Mouse (Mus musculus) limb, embryonic 14.5 days (tissue): ENCODE measurements around the gene Hoxb3. TPM values are rescaled to one million over a fixed set of nuclear protein-coding genes. Genes with fewer than 3 reads are reported as not detected.
A peak's percentile ranks its signal among the peaks of the same experiment; 100 is the strongest.

Source experiments
- ATAC-seq: fragments of 200-750 bp; cut with Nextera tagmentation; 2 replicates; pipeline ENCODE4 v1.8.0; 2017; ENCODE audit warnings: low read depth, moderate number of reproducible peaks, moderate TSS enrichment; ENCODE audit not compliant: low FRiP score
- DNase-seq: peaks from one replicate; pipeline ENCODE4 v3.0.0-alpha.2; 2015; ENCODE audit warnings: low spot score
- H3K27ac ChIP-seq: fragments of 300-500 bp; sonication (generic); replicated peaks from 2 replicates; pipeline ENCODE4 v1.5.1; 2014; ENCODE audit warnings: low read depth, mild to moderate bottlenecking, low read length, moderate library complexity, mixed read lengths
- H3K27me3 ChIP-seq: fragments of 300-500 bp; sonication (generic); 2 replicates; pipeline ENCODE4 v1.6.1; 2014; ENCODE audit warnings: low read length, mixed read lengths; ENCODE audit not compliant: control insufficient read depth, insufficient read depth
- H3K36me3 ChIP-seq: fragments of 300-500 bp; sonication (generic); 2 replicates; pipeline ENCODE4 v1.6.1; 2014; ENCODE audit warnings: mild to moderate bottlenecking, low read length, moderate library complexity, mixed read lengths; ENCODE audit not compliant: control insufficient read depth, insufficient read depth
- H3K4me1 ChIP-seq: fragments of 300-500 bp; sonication (generic); 2 replicates; pipeline ENCODE4 v1.6.1; 2014; ENCODE audit warnings: antibody characterized with exemption, low read length, mixed read lengths; ENCODE audit not compliant: control insufficient read depth, insufficient read depth
- H3K4me2 ChIP-seq: fragments of 300-500 bp; sonication (generic); replicated peaks from 2 replicates; pipeline ENCODE4 v1.6.1; 2014; ENCODE audit warnings: low read depth, mild to moderate bottlenecking, low read length, moderate library complexity; ENCODE audit not compliant: severe bottlenecking
- H3K4me3 ChIP-seq: fragments of 300-500 bp; sonication (generic); replicated peaks from 2 replicates; pipeline ENCODE4 v1.5.1; 2014; ENCODE audit warnings: low read length
- H3K9ac ChIP-seq: fragments of 300-500 bp; sonication (generic); 2 replicates; pipeline ENCODE4 v1.6.1; 2014; ENCODE audit warnings: mild to moderate bottlenecking, low read depth, low read length, moderate library complexity; ENCODE audit not compliant: severe bottlenecking
- H3K9me3 ChIP-seq: fragments of 300-500 bp; sonication (generic); 2 replicates; pipeline ENCODE4 v1.6.1; 2016; ENCODE audit warnings: low read length; ENCODE audit not compliant: control insufficient read depth
- POLR2A ChIP-seq: fragments of 200-500 bp; IDR thresholded peaks from 2 replicates; pipeline ENCODE4 v1.8.0; 2012; ENCODE audit warnings: inconsistent platforms, mild to moderate bottlenecking, moderate library complexity, borderline replicate concordance; ENCODE audit not compliant: insufficient read depth, insufficient read length; ENCODE audit errors: extremely low read depth
- WGBS: fragments of 180-500 bp; shearing (Covaris S2); extraction: QIAGEN DNeasy Blood & Tissue Kit; methylation state at CpG from one replicate; pipeline ENCODE4 v1.1.7; 2014; 5-methylcytosine and 5-hydroxymethylcytosine counted together
- polyA plus RNA-seq, 2 experiments: library from polyadenylated mRNA; depleted of rRNA in 1 of 2; stranded (reverse) in 1 of 2; unstranded in 1 of 2; fragments of >200 nt; fragmentation: Nextera tagmentation in 1 of 2; extraction: Ambion mirVana in 1 of 2; gene quantifications; 2 replicates each; pipeline versions ENCODE4 v1.2.1 to v1.2.3; 2012 to 2014

Hoxb3 gene
- polyA plus RNA-seq, 2 experiments, result 0.69 to 4.9 TPM

- DNase-seq (no peak), ATAC-seq (no peak)
- Histone ChIP-seq H3K27me3 (peaks cover 97% of the 10 kb centered on the region), H3K36me3 (no peaks in the 10 kb centered on the region), H3K4me3 (no peak overlapping the region), H3K4me2 (no peak overlapping the region), H3K9me3 (no peaks in the 10 kb centered on the region), H3K27ac (no peak overlapping the region), H3K4me1 (0 out of 2 replicates have a peak, but pooled peaks cover under 1% of the 10 kb centered on the region), H3K9ac (no peak overlapping the region)
- no peak for TF ChIP-seq POLR2A
- 4% methylated on average over 5 of the region's 5 CpGs for WGBS
Observed at GRCm38 (mm10) chr11:96324125-96324524, 999 bp downstream of the Hoxb3 start.

DNA sequence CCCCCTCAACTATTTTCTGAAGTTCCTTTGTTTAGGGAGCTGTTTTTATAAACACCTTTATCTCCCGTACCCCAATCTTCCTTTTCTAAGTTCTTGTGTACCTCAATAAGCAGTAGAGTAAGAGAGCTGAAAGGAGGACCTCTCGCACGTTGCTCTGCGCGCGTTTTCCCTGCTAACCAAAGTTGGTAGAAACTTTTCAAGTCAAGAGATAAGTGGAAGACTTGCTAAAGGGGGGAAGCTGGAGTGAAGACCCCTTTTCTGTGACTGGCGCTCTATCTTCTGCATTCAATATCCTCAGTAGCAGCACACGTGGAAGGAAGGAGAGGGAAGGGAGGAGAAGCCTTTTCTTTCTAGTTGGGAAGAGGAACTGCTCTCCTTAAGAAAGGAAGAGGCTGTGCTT lies 1.8 kb downstream of the Hoxb3 start:
- ATAC-seq, result no peak
- H3K36me3 ChIP-seq, result no peaks in the 10 kb centered on the region
- peaks cover 95% of the 10 kb centered on the region for H3K27me3 ChIP-seq
- no peaks in the 10 kb centered on the region for H3K9me3 ChIP-seq
- no peak for DNase-seq
- no peak overlapping the region for H3K9ac ChIP-seq
- TF ChIP-seq POLR2A, result no peak
- H3K27ac ChIP-seq, result no peak overlapping the region
- WGBS, result 21% methylated on average over 8 of the region's 8 CpGs
- no peak overlapping the region for H3K4me2 ChIP-seq
- no peak overlapping the region for H3K4me3 ChIP-seq
- H3K4me1 ChIP-seq, result no peaks in the 10 kb centered on the region

DNA sequence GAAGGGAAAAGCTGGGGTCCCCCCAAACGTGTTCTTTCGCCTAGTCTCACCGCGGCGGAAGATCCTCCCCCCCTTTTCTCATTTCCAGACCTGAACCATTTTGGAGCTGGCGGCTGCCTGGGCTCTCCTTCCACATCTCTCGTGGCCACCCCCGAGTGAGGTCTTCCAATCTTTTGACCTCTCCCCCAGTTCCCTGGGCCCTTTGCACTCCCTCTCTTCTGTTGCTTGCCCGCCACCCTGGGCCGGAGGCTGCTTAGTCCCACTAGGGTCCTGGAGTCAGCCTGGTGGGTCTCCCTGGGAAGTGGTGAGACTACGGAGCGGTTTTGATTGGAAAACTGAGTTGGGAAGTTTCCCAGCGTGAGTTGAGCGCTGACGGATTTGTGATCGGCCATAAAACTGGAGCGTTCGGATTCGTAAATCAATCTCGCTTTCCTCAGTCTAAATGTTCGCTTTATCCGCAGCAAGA lies 2.7 kb downstream of the Hoxb3 start:
- WGBS, result 5% methylated on average over 22 of the region's 22 CpGs
- no peak for TF ChIP-seq POLR2A
- Histone ChIP-seq H3K4me2 (0 out of 2 replicates have a peak overlapping the region, but pooled peaks have one; percentile 17), H3K9ac (no peak overlapping the region), H3K36me3 (no peaks in the 10 kb centered on the region), H3K27me3 (peaks cover 95% of the 10 kb centered on the region), H3K27ac (no peak overlapping the region), H3K4me3 (no peak overlapping the region), H3K9me3 (no peaks in the 10 kb centered on the region), H3K4me1 (no peaks in the 10 kb centered on the region)
- ATAC-seq (no peak), DNase-seq (no peak)

DNA sequence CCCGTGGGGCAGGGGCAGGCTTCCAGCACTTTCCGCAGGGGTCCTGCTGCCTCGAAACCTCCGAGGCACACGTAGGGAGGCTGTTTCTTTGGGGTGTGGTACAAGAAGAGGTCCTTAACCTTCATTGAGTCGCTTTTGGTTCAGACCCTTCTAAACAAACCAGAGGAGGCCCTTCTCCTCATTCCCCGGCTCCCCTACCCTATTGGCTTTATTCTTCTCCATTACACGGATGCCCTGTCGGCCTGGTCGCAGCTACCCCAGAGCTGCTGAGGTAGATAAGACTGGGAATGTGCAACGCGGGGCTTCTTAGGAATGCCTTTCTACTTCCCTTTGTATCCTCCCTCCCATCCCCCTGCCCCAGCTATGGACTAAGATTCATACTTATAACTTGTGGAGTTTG lies 3.6 kb downstream of the Hoxb3 start:
- Histone ChIP-seq H3K36me3 (no peaks in the 10 kb centered on the region), H3K4me1 (no peaks in the 10 kb centered on the region), H3K27ac (no peak overlapping the region), H3K27me3 (peaks cover 95% of the 10 kb centered on the region), H3K4me3 (no peak overlapping the region), H3K4me2 (no peak overlapping the region), H3K9ac (no peak overlapping the region), H3K9me3 (no peaks in the 10 kb centered on the region)
- TF ChIP-seq POLR2A, result no peak
- 15% methylated on average over 12 of the region's 12 CpGs for WGBS
- ATAC-seq (no peak), DNase-seq (no peak)

DNA sequence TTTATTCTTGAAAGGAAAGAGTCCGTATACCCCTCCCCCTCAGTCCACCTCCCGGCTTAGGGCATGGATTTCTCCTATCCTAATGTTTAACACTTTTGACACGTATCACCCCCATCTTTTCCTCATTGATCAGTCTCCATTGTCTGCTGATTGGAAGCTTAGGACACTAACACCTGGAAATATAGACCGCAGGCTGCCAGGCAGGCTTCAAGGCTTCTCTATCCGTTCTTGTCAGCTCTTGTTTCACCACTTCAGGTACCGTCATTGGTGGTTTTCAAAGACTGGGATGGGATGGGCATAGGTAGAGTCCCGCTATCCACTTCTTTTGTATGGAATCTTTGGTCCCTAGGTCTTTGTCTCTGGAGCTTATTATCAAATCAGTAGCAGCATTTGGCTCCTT lies 4.0 kb downstream of the Hoxb3 start:
- ATAC-seq (no peak), DNase-seq (no peak)
- no peak for TF ChIP-seq POLR2A
- H3K36me3 ChIP-seq, result no peaks in the 10 kb centered on the region
- H3K4me1 ChIP-seq, result no peaks in the 10 kb centered on the region
- peaks cover 95% of the 10 kb centered on the region for H3K27me3 ChIP-seq
- H3K9me3 ChIP-seq, result no peaks in the 10 kb centered on the region
- H3K27ac ChIP-seq, result no peak overlapping the region
- no peak overlapping the region for H3K4me2 ChIP-seq
- no peak overlapping the region for H3K9ac ChIP-seq
- 14% methylated on average over 7 of the region's 7 CpGs for WGBS
- H3K4me3 ChIP-seq, result no peak overlapping the region

DNA sequence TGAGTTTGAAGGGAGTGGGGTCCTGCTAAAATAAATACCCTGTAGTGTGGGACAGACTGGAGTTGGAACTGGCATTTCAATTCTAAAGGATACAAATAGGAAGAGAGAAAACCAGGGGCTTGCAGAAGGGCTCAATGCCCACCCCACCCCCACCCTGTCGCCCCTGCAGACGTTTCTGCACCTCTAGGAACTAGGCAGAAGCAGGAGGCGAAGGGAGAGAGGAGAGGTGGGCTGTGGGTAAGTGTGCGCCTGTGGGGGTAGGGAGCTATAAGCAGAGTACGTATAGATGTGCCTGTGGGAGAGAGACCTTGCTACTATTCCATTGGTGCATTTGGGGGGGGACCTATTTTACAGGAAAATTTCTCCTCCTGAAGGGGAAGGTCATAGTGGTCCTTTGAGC lies 4.6 kb downstream of the Hoxb3 start:
- Histone ChIP-seq H3K4me2 (no peak overlapping the region), H3K36me3 (no peaks in the 10 kb centered on the region), H3K27ac (no peak overlapping the region), H3K9ac (no peak overlapping the region), H3K4me3 (no peak overlapping the region), H3K4me1 (no peaks in the 10 kb centered on the region), H3K27me3 (peaks cover 95% of the 10 kb centered on the region), H3K9me3 (no peaks in the 10 kb centered on the region)
- WGBS, result 22% methylated on average over 5 of the region's 5 CpGs
- TF ChIP-seq POLR2A, result no peak
- ATAC-seq, result no peak
- DNase-seq, result no peak
